Mouse (Mus musculus): Measurements from ENCODE around the gene Smim23.

DNA sequence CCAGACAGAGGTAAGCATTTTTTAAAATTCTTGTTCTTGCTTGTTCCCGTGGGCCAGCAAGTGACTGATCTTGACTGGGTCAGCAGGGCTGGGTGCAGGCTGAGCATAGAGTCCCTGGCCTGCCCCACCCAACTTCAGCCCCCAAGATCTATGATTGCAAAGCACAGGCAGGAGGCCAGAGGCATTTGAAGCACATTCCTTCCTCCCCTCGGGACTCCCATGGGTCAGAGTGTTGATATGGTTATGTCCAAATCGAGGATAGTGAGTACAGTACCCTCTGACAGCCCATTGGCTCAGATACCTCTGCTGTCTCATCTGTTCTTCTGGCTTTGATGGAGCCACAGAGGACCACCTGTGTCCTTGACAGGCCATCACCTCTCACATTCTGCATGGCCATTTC lies 41.7 kb downstream of the Smim23 start:
- no peak for TF ChIP-seq GATA1 (IDR thresholded peaks at IDR 0.05; ENCODE audit: borderline replicate concordance, low read length)
- no peak for TF ChIP-seq FLI1 (IDR thresholded peaks at IDR 0.05; ENCODE audit: low read length)

Measured in megakaryocyte, embryonic 14.5 days (primary cell).